Mouse (Mus musculus) midbrain, embryonic 12.5 days (tissue): Measurements from ENCODE around the gene Copa. TPM values are rescaled to one million over a fixed set of nuclear protein-coding genes. Genes with fewer than 3 reads are reported as not detected.

Experiments
- ATAC-seq: fragments of 200-750 bp; cut with Nextera tagmentation; 2 replicates; pipeline ENCODE4 v1.8.0; 2017; ENCODE audit warnings: low read depth, moderate TSS enrichment, moderate library complexity; ENCODE audit not compliant: low FRiP score
- H3K27ac ChIP-seq: fragments of 300-500 bp; sonication (generic); replicated peaks from 2 replicates; pipeline ENCODE4 v1.5.1; 2016; ENCODE audit warnings: mild to moderate bottlenecking
- H3K27me3 ChIP-seq: fragments of 300-500 bp; sonication (generic); 2 replicates; pipeline ENCODE4 v1.6.1; 2016; ENCODE audit warnings: mild to moderate bottlenecking
- H3K36me3 ChIP-seq: fragments of 300-500 bp; sonication (generic); 2 replicates; pipeline ENCODE4 v1.6.1; 2016
- H3K4me1 ChIP-seq: fragments of 300-500 bp; sonication (generic); 2 replicates; pipeline ENCODE4 v1.6.1; 2016
- H3K4me2 ChIP-seq: fragments of 300-500 bp; sonication (generic); replicated peaks from 2 replicates; pipeline ENCODE4 v1.6.1; 2016; ENCODE audit warnings: mild to moderate bottlenecking, moderate library complexity
- H3K4me3 ChIP-seq: fragments of 300-500 bp; sonication (generic); 2 replicates; pipeline ENCODE4 v1.5.1; 2016; ENCODE audit warnings: mild to moderate bottlenecking
- H3K9ac ChIP-seq: fragments of 300-500 bp; sonication (generic); replicated peaks from 2 replicates; pipeline ENCODE4 v1.6.1; 2016; ENCODE audit warnings: mild to moderate bottlenecking, moderate library complexity
- H3K9me3 ChIP-seq: fragments of 300-500 bp; sonication (generic); 2 replicates; pipeline ENCODE4 v1.6.1; 2016; ENCODE audit warnings: mild to moderate bottlenecking
- WGBS: fragments of 180-500 bp; shearing (Covaris S2); methylation state at CpG from one replicate; pipeline ENCODE4 v1.1.7; 2016; 5-methylcytosine and 5-hydroxymethylcytosine counted together
- polyA plus RNA-seq: library from polyadenylated mRNA; unstranded; fragments of >200 nt; fragmentation: Nextera tagmentation; extraction: Ambion mirVana; gene quantifications from 2 replicates; pipeline ENCODE4 v1.2.1, GENCODE M21; 2016

Copa gene
- polyA plus RNA-seq, 1 experiment from 2014 or later, result 219 TPM

GRCm38 (mm10) chr1:172060659-172061058 lies 21.7 kb upstream of the Copa start:
- H3K4me1 ChIP-seq, result peaks cover 39% of the 10 kb centered on the region
- H3K9me3 ChIP-seq, result no peaks in the 10 kb centered on the region
- WGBS, result 55% methylated on average over 4 of the region's 4 CpGs
- peaks cover 17% of the 10 kb centered on the region for H3K36me3 ChIP-seq
- peak overlapping the region; percentile 27 for H3K4me2 ChIP-seq
- H3K4me3 ChIP-seq, result no peak overlapping the region
- peak overlapping the region; percentile 88 for H3K27ac ChIP-seq
- no peak overlapping the region for H3K9ac ChIP-seq
- peaks cover 7% of the 10 kb centered on the region; the same call in 1 of the 2 replicates for H3K27me3 ChIP-seq
- peak; percentile 53; the same call in 1 of the 2 replicates for ATAC-seq

GRCm38 (mm10) chr1:172061217-172061616 lies 21.1 kb upstream of the Copa start:
- H3K9me3 ChIP-seq, result no peaks in the 10 kb centered on the region
- peaks cover 2% of the 10 kb centered on the region; the same call in 1 of the 2 replicates for H3K27me3 ChIP-seq
- H3K4me1 ChIP-seq, result peaks cover 39% of the 10 kb centered on the region
- H3K27ac ChIP-seq, result peak overlapping the region; percentile 88
- H3K4me2 ChIP-seq, result peak overlapping the region; percentile 27; the same call in 1 of the 2 replicates
- no peak overlapping the region for H3K4me3 ChIP-seq
- peak; percentile 52 for ATAC-seq
- no peak overlapping the region for H3K9ac ChIP-seq
- 23% methylated on average over 8 of the region's 8 CpGs for WGBS
- H3K36me3 ChIP-seq, result peaks cover 21% of the 10 kb centered on the region

GRCm38 (mm10) chr1:172062101-172062500 lies 20.2 kb upstream of the Copa start:
- WGBS, result 77% methylated on average over 2 of the region's 2 CpGs
- no peak for ATAC-seq
- Histone ChIP-seq H3K36me3 (peaks cover 30% of the 10 kb centered on the region), H3K27ac (peak overlapping the region; percentile 88), H3K4me1 (peaks cover 39% of the 10 kb centered on the region), H3K27me3 (no peaks in the 10 kb centered on the region), H3K4me3 (no peak overlapping the region), H3K9me3 (no peaks in the 10 kb centered on the region), H3K9ac (no peak overlapping the region), H3K4me2 (no peak overlapping the region)

- no peaks in the 10 kb centered on the region for H3K27me3 ChIP-seq
- H3K4me2 ChIP-seq, result no peak overlapping the region
- ATAC-seq, result no peak
- peaks cover 28% of the 10 kb centered on the region for H3K4me1 ChIP-seq
- H3K27ac ChIP-seq, result peak overlapping the region; percentile 74; the same call in 1 of the 2 replicates
- H3K9me3 ChIP-seq, result no peaks in the 10 kb centered on the region
- H3K4me3 ChIP-seq, result no peak overlapping the region
- WGBS, result 69% methylated on average over 4 of the region's 4 CpGs
- peaks cover 43% of the 10 kb centered on the region for H3K36me3 ChIP-seq
- H3K9ac ChIP-seq, result no peak overlapping the region
Observed at GRCm38 (mm10) chr1:172063291-172064023, 18.9 kb upstream of the Copa start.

- H3K36me3 ChIP-seq, result peaks cover 55% of the 10 kb centered on the region
- peaks cover 19% of the 10 kb centered on the region for H3K4me1 ChIP-seq
- H3K9ac ChIP-seq, result no peak overlapping the region
- no peaks in the 10 kb centered on the region for H3K27me3 ChIP-seq
- ATAC-seq, result 0 out of 2 replicates have a peak, but pooled peaks have one; percentile 25
- no peaks in the 10 kb centered on the region for H3K9me3 ChIP-seq
- no peak overlapping the region for H3K4me2 ChIP-seq
- no peak overlapping the region for H3K4me3 ChIP-seq
- peak overlapping the region; percentile 74 for H3K27ac ChIP-seq
- 71% methylated on average over 13 of the region's 13 CpGs for WGBS
Observed at GRCm38 (mm10) chr1:172064613-172065141, 17.7 kb upstream of the Copa start.

GRCm38 (mm10) chr1:172070227-172070626 lies 12.1 kb upstream of the Copa start:
- no peak overlapping the region for H3K4me3 ChIP-seq
- peaks cover 98% of the 10 kb centered on the region for H3K36me3 ChIP-seq
- H3K27me3 ChIP-seq, result no peaks in the 10 kb centered on the region
- no peak overlapping the region for H3K27ac ChIP-seq
- no peak overlapping the region for H3K9ac ChIP-seq
- H3K4me1 ChIP-seq, result no peaks in the 10 kb centered on the region; the same call in 1 of the 2 replicates
- ATAC-seq, result no peak
- no peak overlapping the region for H3K4me2 ChIP-seq
- no peaks in the 10 kb centered on the region for H3K9me3 ChIP-seq
- WGBS, result 78% methylated on average over 6 of the region's 6 CpGs

GRCm38 (mm10) chr1:172071556-172071955 lies 10.8 kb upstream of the Copa start:
- Histone ChIP-seq H3K4me2 (no peak overlapping the region), H3K9me3 (no peaks in the 10 kb centered on the region), H3K4me3 (no peak overlapping the region), H3K4me1 (no peaks in the 10 kb centered on the region; the same call in 1 of the 2 replicates), H3K27ac (peak overlapping the region; percentile 27; the same call in 1 of the 2 replicates), H3K9ac (no peak overlapping the region), H3K36me3 (peaks cover 98% of the 10 kb centered on the region), H3K27me3 (no peaks in the 10 kb centered on the region)
- WGBS, result 63% methylated on average over 4 of the region's 4 CpGs
- no peak for ATAC-seq

- Histone ChIP-seq H3K27me3 (no peaks in the 10 kb centered on the region), H3K4me2 (no peak overlapping the region), H3K9me3 (no peaks in the 10 kb centered on the region), H3K4me3 (no peak overlapping the region), H3K9ac (no peak overlapping the region), H3K27ac (0 out of 2 replicates have a peak overlapping the region, but pooled peaks have one; percentile 27), H3K4me1 (no peaks in the 10 kb centered on the region; the same call in 1 of the 2 replicates), H3K36me3 (peaks cover 94% of the 10 kb centered on the region)
- no peak for ATAC-seq
- 98% methylated on average over 7 of the region's 7 CpGs for WGBS
Observed at GRCm38 (mm10) chr1:172072604-172073003, 9.7 kb upstream of the Copa start.

- H3K4me2 ChIP-seq, result no peak overlapping the region
Observed at GRCm38 (mm10) chr1:172077981-172078380, 4.3 kb upstream of the Copa start.

GRCm38 (mm10) chr1:172082899-172083445 lies 643 bp downstream of the Copa start:
- peak overlapping the region; percentile 88 for H3K9ac ChIP-seq
- H3K4me1 ChIP-seq, result peaks cover 24% of the 10 kb centered on the region
- ATAC-seq, result peak; percentile 80
- H3K9me3 ChIP-seq, result no peaks in the 10 kb centered on the region
- peaks cover 23% of the 10 kb centered on the region for H3K36me3 ChIP-seq
- peak overlapping the region; percentile 82 for H3K4me2 ChIP-seq
- H3K27me3 ChIP-seq, result no peaks in the 10 kb centered on the region
- peak overlapping the region; percentile 88 for H3K4me3 ChIP-seq
- H3K27ac ChIP-seq, result peak overlapping the region; percentile 74
- WGBS, result 3% methylated on average over 23 of the region's 24 CpGs

More at GRCm38 (mm10) chr1:172077981-172078380, 4.3 kb upstream of the Copa start:
- H3K9ac ChIP-seq, result no peak overlapping the region
- WGBS, result 76% methylated on average over 5 of the region's 5 CpGs
- H3K27ac ChIP-seq, result no peak overlapping the region
- peaks cover 8% of the 10 kb centered on the region for H3K4me1 ChIP-seq
- H3K4me3 ChIP-seq, result no peak overlapping the region
- no peaks in the 10 kb centered on the region for H3K9me3 ChIP-seq
- H3K27me3 ChIP-seq, result no peaks in the 10 kb centered on the region
- no peak for ATAC-seq
- H3K36me3 ChIP-seq, result peaks cover 67% of the 10 kb centered on the region

- H3K27me3 ChIP-seq, result no peaks in the 10 kb centered on the region
- H3K9ac ChIP-seq, result no peak overlapping the region
- H3K4me2 ChIP-seq, result no peak overlapping the region
- no peaks in the 10 kb centered on the region for H3K9me3 ChIP-seq
- no peak for ATAC-seq
- no peak overlapping the region for H3K27ac ChIP-seq
- 75% methylated on average over 3 of the region's 3 CpGs for WGBS
- no peaks in the 10 kb centered on the region; the same call in 1 of the 2 replicates for H3K4me1 ChIP-seq
- H3K36me3 ChIP-seq, result peaks cover 72% of the 10 kb centered on the region
- no peak overlapping the region for H3K4me3 ChIP-seq
Observed at GRCm38 (mm10) chr1:172093522-172093921, 11.2 kb downstream of the Copa start.

GRCm38 (mm10) chr1:172094295-172094694 lies 12.0 kb downstream of the Copa start:
- Histone ChIP-seq H3K4me2 (no peak overlapping the region), H3K4me3 (no peak overlapping the region), H3K27ac (no peak overlapping the region), H3K4me1 (no peaks in the 10 kb centered on the region; the same call in 1 of the 2 replicates), H3K9ac (no peak overlapping the region), H3K9me3 (no peaks in the 10 kb centered on the region), H3K36me3 (peaks cover 68% of the 10 kb centered on the region), H3K27me3 (no peaks in the 10 kb centered on the region)
- no peak for ATAC-seq
